Mouse (Mus musculus) neural tube, embryonic 13.5 days (tissue): ENCODE results near the gene Golim4. TPM values are rescaled to one million over a fixed set of nuclear protein-coding genes. Genes with fewer than 3 reads are reported as not detected.

ENCODE experiments used
- ATAC-seq: fragments of 200-750 bp; cut with Nextera tagmentation; 2 replicates; pipeline ENCODE4 v1.8.0; 2017; ENCODE audit warnings: low read depth, mild to moderate bottlenecking, moderate TSS enrichment, moderate library complexity
- H3K27ac ChIP-seq: fragments of 300-500 bp; sonication (generic); replicated peaks from 2 replicates; pipeline ENCODE4 v1.5.1; 2015; ENCODE audit warnings: moderate library complexity, mild to moderate bottlenecking, inconsistent platforms
- H3K27me3 ChIP-seq: fragments of 300-500 bp; sonication (generic); 2 replicates; pipeline ENCODE4 v1.6.1; 2015; ENCODE audit warnings: mild to moderate bottlenecking, inconsistent platforms
- H3K36me3 ChIP-seq: fragments of 300-500 bp; sonication (generic); 2 replicates; pipeline ENCODE4 v1.6.1; 2015; ENCODE audit warnings: mild to moderate bottlenecking, inconsistent platforms
- H3K4me1 ChIP-seq: fragments of 300-500 bp; sonication (generic); replicated peaks from 2 replicates; pipeline ENCODE4 v1.6.1; 2015; ENCODE audit warnings: inconsistent platforms
- H3K4me2 ChIP-seq: fragments of 300-500 bp; sonication (generic); 2 replicates; pipeline ENCODE4 v1.6.1; 2015; ENCODE audit warnings: inconsistent platforms, mild to moderate bottlenecking, moderate library complexity
- H3K4me3 ChIP-seq: fragments of 300-500 bp; sonication (generic); 2 replicates; pipeline ENCODE4 v1.5.1; 2015; ENCODE audit warnings: mild to moderate bottlenecking, inconsistent platforms
- H3K9ac ChIP-seq: fragments of 300-500 bp; sonication (generic); 2 replicates; pipeline ENCODE4 v1.6.1; 2015; ENCODE audit warnings: moderate library complexity, mild to moderate bottlenecking, inconsistent platforms
- H3K9me3 ChIP-seq: fragments of 300-500 bp; sonication (generic); 2 replicates; pipeline ENCODE4 v1.6.1; 2016; ENCODE audit warnings: inconsistent platforms
- WGBS: fragments of 180-500 bp; shearing (Covaris S2); methylation state at CpG from one replicate; pipeline ENCODE4 v1.1.7; 2015; 5-methylcytosine and 5-hydroxymethylcytosine counted together
- polyA plus RNA-seq: library from polyadenylated mRNA; unstranded; fragments of >200 nt; fragmentation: Nextera tagmentation; extraction: Ambion mirVana; gene quantifications from 2 replicates; pipeline ENCODE4 v1.2.1, GENCODE M21; 2015

Gene Golim4
- polyA plus RNA-seq, 1 experiment from 2014 or later: 37.6 TPM

DNA sequence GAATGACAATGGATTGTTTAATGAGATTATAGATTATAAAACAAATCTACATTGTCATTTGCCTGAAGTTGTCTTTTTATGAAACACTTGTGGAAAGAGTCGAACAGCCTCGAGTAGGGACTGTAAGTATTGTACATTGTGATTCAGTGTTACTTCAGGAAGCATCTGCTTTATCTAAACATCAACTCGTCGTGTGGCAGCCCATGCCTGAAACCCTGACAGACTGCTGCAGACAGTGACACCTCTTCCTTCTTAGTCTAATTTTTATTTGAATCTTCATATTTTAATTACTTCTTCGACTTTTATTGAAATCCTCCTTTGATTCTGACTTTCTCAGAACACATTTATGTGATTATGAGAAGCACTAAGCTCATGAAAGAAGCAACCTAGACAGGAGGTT is 7.4 kb downstream of the Golim4 start:
- no peak overlapping the region for H3K4me3 ChIP-seq
- no peak overlapping the region for H3K27ac ChIP-seq
- WGBS: 85% methylated on average over 5 of the region's 5 CpGs
- H3K9ac ChIP-seq: no peak overlapping the region
- no peak for ATAC-seq
- H3K36me3 ChIP-seq: 0 out of 2 replicates have a peak, but pooled peaks cover 2% of the 10 kb centered on the region
- peaks cover 41% of the 10 kb centered on the region for H3K4me1 ChIP-seq
- H3K4me2 ChIP-seq: no peak overlapping the region
- no peaks in the 10 kb centered on the region for H3K9me3 ChIP-seq
- H3K27me3 ChIP-seq: no peaks in the 10 kb centered on the region

DNA sequence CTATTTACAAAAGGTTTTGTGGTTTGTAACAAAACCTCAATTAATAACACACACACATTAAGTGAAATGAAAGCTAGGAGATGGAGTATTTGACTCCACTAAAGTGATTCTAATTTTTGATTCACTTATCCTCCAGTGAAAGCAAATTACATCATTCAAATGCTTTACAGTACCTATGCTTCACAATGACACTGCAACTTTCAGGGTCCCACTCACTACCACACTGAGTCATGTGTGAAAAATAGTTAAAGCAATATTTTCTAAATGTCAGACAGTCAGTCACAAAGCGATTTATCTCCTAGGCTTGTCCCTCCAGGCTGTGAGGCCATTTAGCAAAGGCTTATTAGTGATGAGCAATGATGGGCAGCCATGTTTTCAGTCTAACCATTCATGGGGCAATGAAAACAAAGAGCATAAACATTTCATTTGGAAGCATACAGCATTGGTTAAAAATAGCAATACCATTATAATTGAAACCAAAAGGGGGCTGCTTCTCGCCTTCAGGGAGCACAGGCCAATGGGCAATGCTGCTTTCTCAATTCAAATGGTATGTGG is 8.1 kb downstream of the Golim4 start:
- Histone ChIP-seq H3K27ac (no peak overlapping the region), H3K4me3 (no peak overlapping the region)
- ATAC-seq: no peak

DNA sequence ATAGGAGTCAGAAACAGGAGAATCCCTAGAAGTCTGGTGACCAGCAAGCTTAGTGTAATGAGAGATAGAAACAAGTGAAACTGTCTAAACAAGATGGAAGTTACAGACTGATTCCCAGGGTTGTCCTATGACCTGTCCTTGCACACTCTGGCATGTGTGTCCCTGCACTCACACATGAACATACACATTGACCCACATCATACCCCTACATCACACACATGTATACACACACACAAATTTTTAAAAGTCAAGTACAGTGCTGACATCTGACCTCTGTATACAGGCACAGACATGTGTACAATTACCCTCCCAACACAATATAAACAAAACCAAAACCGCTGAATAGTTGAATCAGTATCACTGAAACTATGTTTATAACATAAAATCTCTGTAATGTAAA is 8.7 kb downstream of the Golim4 start:
- no peak overlapping the region for H3K4me2 ChIP-seq
- no peaks in the 10 kb centered on the region for H3K9me3 ChIP-seq
- ATAC-seq: no peak
- H3K4me3 ChIP-seq: no peak overlapping the region
- 91% methylated on average over 1 of the region's 1 CpGs for WGBS
- no peaks in the 10 kb centered on the region for H3K27me3 ChIP-seq
- no peak overlapping the region for H3K9ac ChIP-seq
- 0 out of 2 replicates have a peak, but pooled peaks cover 2% of the 10 kb centered on the region for H3K36me3 ChIP-seq
- H3K4me1 ChIP-seq: peaks cover 30% of the 10 kb centered on the region
- no peak overlapping the region for H3K27ac ChIP-seq

More for the DNA sequence above, 8.1 kb downstream of the Golim4 start:
- Histone ChIP-seq H3K27me3 (no peaks in the 10 kb centered on the region), H3K4me1 (peaks cover 34% of the 10 kb centered on the region), H3K36me3 (0 out of 2 replicates have a peak, but pooled peaks cover 2% of the 10 kb centered on the region), H3K4me2 (no peak overlapping the region), H3K9me3 (no peaks in the 10 kb centered on the region), H3K9ac (no peak overlapping the region)
- 62% methylated on average over 2 of the region's 2 CpGs for WGBS

DNA sequence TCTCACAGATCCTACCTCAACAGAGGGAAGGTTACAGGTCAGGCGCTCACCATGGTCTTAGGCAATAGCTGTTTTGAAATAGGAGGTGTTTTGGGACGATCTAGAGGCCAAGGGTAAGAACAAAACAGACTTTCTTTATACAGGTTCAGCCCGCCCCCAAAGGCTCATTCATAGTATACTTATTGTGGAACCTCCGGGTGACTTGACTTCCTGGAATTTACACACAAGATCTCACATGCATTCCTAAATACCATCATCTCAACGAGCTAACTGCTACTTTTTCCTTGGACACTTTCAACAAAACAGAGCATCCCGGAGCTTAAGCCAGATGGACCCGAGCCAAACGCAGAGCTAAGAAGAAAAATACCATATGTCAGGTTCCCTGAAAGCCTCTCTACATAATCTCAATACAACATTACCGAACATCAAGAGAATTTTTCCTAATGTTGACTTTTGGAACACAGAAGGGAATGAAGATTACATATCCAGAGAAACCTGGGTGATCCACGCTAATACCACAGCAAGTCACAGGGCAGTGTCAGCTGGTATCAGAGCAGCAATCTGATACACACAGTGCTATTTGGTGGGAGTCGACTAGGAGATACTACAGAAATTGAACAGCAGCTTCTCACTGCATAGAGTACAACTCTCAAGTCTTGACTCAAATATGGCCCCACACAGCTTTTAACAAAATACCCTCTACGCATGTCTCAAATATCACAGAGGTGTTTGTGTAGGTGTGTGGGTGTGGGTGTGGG is 14.3 kb downstream of the Golim4 start:
- WGBS: 71% methylated on average over 12 of the region's 12 CpGs

DNA sequence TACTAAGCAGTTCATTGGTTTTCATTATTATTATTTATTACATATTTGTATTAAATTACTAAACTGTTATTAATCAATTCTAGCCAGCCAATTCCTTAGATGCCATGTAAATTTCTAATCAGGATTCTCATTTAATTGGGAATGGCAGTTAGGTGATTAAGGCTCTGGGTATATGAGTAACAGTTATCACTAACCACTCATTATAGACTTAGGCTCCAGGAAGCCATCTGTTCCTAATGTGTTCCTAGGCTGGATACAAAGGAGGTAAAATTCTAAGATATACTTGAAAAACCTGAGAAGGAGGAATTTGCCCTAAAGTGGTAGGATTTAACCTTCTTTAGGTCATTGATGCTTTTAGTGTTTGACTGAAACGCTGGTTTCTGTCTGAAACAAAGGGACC is 14.9 kb downstream of the Golim4 start:
- no peaks in the 10 kb centered on the region for H3K27me3 ChIP-seq
- no peak overlapping the region for H3K27ac ChIP-seq
- H3K9ac ChIP-seq: no peak overlapping the region
- H3K4me3 ChIP-seq: no peak overlapping the region
- no peak for ATAC-seq
- H3K4me2 ChIP-seq: no peak overlapping the region
- H3K9me3 ChIP-seq: no peaks in the 10 kb centered on the region
- H3K4me1 ChIP-seq: peaks cover 13% of the 10 kb centered on the region
- H3K36me3 ChIP-seq: 0 out of 2 replicates have a peak, but pooled peaks cover 2% of the 10 kb centered on the region
- 60% methylated on average over 1 of the region's 1 CpGs for WGBS

More for the DNA sequence above, 14.3 kb downstream of the Golim4 start:
- Histone ChIP-seq H3K9ac (no peak overlapping the region), H3K36me3 (0 out of 2 replicates have a peak, but pooled peaks cover 2% of the 10 kb centered on the region), H3K9me3 (no peaks in the 10 kb centered on the region), H3K4me1 (peaks cover 13% of the 10 kb centered on the region), H3K4me2 (no peak overlapping the region), H3K27ac (no peak overlapping the region; the same call in 1 of the 2 replicates), H3K4me3 (no peak overlapping the region), H3K27me3 (no peaks in the 10 kb centered on the region)
- ATAC-seq: no peak; the same call in 1 of the 2 replicates

DNA sequence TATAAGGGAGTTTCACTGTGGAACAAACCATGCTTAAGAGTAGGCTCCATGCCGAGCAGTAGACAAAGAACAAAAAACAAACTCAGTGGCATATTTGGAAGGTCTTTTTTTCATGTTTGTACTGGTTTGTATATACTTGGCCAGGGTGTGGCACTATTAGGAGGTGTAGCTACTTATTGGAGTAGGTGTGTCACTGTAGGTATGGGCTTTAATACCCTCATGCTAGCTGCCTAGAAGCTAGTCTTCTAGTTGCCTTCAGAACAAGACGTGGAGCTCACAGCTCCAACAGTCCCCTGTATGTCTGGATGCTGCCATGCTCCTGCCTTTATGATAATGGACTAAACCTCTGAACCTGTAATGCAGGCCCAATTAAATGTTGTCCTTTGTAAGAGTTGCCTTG is 20.6 kb downstream of the Golim4 start:
- WGBS: 92% methylated on average over 2 of the region's 2 CpGs
- H3K4me1 ChIP-seq: no peaks in the 10 kb centered on the region
- no peak for ATAC-seq
- H3K9me3 ChIP-seq: peaks cover 7% of the 10 kb centered on the region; the same call in 1 of the 2 replicates
- no peak overlapping the region for H3K27ac ChIP-seq
- H3K9ac ChIP-seq: no peak overlapping the region
- no peak overlapping the region for H3K4me2 ChIP-seq
- no peak overlapping the region for H3K4me3 ChIP-seq
- H3K27me3 ChIP-seq: no peaks in the 10 kb centered on the region
- H3K36me3 ChIP-seq: no peaks in the 10 kb centered on the region

DNA sequence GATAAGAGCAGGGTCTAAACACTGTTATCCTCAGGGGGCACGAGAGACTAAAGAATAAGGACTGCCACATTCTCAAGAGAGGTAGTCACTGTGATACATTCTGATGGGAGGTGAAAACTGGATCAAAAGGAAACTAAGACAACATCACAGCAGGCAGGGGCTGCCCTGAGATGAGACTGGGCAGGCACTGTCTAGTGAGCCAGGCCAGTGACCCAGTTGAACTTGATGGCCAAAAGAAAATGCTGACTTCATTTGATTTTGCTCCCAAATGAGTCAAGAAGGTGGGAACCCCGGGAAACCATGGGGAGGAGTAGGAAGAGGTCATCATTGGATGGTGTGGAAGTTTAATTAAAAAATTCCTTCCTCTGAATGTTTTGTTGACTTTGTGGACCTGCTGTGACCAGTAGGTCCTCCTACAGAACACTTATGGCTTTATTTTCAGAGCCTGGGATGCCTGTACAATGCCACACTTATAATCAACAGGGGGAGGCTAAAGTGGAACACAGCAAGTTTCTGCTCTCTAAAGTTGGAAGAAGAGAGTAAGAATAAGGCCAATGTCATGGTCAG is 26.0 kb downstream of the Golim4 start:
- no peak for ATAC-seq
- Histone ChIP-seq H3K4me1 (peaks cover 8% of the 10 kb centered on the region; the same call in 1 of the 2 replicates), H3K27me3 (no peaks in the 10 kb centered on the region), H3K9me3 (peaks cover 7% of the 10 kb centered on the region; the same call in 1 of the 2 replicates), H3K36me3 (no peaks in the 10 kb centered on the region), H3K4me3 (no peak overlapping the region), H3K9ac (no peak overlapping the region), H3K27ac (no peak overlapping the region), H3K4me2 (no peak overlapping the region)
- WGBS: 87% methylated on average over 2 of the region's 2 CpGs

DNA sequence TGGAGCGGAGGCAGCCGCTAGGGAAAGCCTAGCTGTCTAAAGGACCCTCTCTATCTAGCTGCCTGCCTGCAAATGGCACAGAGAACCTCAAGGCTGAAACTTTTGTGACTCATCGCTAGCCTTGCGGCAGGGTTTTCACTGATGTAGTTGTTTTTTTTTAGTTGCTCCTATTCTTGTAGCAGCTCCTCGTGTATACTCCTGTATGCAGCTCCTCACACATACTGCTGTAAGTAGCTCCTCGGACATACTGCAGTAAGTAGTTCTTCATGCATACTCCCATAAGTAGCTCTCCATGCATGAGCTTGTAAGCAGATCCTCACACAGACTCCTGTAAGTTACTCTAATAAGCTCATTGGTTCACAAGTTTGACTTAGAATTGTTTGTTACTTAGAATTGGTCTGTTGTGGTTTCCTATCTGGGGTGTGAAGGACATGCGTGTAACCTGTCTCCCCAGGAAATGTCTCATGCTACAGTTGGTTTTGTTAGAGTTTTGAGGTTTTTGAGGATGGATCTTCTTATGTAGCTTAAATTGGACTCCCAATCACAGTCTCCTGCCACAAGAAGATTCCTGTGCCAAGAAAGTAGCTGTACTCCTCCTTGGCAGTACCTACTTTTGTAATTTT is 26.7 kb downstream of the Golim4 start:
- WGBS: 94% methylated on average over 7 of the region's 7 CpGs
- ATAC-seq: no peak
- Histone ChIP-seq H3K36me3 (no peaks in the 10 kb centered on the region), H3K4me2 (no peak overlapping the region), H3K9ac (no peak overlapping the region), H3K4me1 (peaks cover 12% of the 10 kb centered on the region; the same call in 1 of the 2 replicates), H3K9me3 (peaks cover 7% of the 10 kb centered on the region; the same call in 1 of the 2 replicates), H3K4me3 (no peak overlapping the region), H3K27ac (no peak overlapping the region), H3K27me3 (no peaks in the 10 kb centered on the region)

DNA sequence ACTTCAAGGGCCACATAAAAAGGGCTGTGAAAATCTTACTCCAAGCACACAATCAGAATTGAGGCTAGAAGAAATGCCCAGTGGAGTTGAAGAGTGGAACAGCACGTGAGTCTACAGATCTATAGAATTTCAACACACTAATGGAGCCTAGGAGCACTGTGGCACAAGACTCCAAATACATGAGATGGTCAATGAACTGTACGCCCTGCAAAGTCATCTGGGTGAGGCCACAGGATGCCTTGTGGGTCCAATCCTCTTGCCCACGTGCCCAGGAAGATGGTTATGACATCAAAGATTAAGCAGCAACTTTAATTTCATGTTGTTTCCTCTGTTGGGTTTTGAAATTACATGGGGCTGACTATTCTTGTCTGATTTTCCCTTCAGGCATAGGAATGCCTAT is 30.4 kb downstream of the Golim4 start:
- H3K4me1 ChIP-seq: peaks cover 18% of the 10 kb centered on the region
- 69% methylated on average over 3 of the region's 3 CpGs for WGBS
- no peaks in the 10 kb centered on the region for H3K27me3 ChIP-seq
- H3K9me3 ChIP-seq: no peaks in the 10 kb centered on the region
- H3K27ac ChIP-seq: no peak overlapping the region
- no peak overlapping the region for H3K4me2 ChIP-seq
- H3K9ac ChIP-seq: no peak overlapping the region
- H3K36me3 ChIP-seq: no peaks in the 10 kb centered on the region
- no peak for ATAC-seq
- no peak overlapping the region for H3K4me3 ChIP-seq

DNA sequence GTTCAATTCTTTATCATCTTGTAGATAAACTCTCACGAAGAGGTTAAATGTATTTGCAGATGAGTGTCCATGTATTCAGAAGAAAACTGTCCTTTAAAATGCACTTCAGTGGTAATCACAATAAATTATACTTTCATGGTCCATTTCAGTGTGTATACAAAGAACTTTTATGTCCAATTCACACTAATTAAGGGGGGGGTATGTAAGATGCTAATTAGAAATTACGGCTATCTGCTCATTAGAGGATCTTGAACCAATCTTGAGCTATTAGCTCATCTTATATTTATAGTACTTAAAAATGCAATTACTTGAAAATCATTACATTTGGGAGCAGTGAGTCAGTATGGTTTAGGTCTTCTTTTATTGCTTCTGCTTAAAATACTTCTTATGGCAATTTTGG is 31.6 kb downstream of the Golim4 start:
- H3K9ac ChIP-seq: no peak overlapping the region
- WGBS: 36% methylated on average over 2 of the region's 2 CpGs
- no peaks in the 10 kb centered on the region for H3K36me3 ChIP-seq
- H3K9me3 ChIP-seq: no peaks in the 10 kb centered on the region
- ATAC-seq: no peak
- H3K27ac ChIP-seq: no peak overlapping the region
- no peak overlapping the region for H3K4me2 ChIP-seq
- no peaks in the 10 kb centered on the region for H3K27me3 ChIP-seq
- H3K4me3 ChIP-seq: no peak overlapping the region
- peaks cover 18% of the 10 kb centered on the region for H3K4me1 ChIP-seq

DNA sequence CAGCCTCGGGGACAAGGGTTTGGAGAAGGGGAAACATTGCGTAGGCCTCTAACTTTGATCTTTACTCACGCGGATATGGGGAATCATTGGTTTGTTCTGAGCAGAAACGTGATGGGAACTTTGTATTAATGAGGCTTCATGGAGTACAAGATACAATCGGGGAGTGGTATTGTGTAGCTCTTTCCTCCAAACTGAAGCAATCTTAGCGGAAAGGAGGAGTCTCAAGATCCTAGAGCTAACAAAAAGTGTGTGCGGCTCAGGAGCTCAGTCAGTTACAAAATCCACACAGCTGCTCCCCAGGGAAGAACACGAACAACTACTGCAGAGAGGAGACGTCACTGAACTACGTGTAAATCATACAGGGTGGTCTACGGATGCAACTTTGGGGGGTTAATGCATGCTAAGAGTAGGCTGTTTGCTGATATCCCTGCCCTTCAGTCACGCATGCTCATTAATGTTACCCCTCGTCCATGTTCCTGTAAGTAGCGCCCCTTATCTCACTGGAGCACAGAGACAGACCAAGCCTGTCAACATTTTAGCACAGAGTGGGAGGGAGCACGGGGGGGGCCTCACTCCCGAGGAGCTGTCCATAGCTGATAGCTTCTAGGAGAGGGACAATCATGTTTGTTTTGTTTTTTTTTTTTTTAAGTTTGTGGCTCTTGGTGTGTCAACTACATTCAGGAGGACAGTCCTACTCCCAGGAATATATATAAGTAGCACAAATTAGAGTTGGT is 38.8 kb downstream of the Golim4 start:
- Histone ChIP-seq H3K9ac (no peak overlapping the region), H3K27ac (no peak overlapping the region), H3K4me1 (peaks cover 4% of the 10 kb centered on the region; the same call in 1 of the 2 replicates), H3K27me3 (no peaks in the 10 kb centered on the region), H3K4me2 (no peak overlapping the region), H3K9me3 (no peaks in the 10 kb centered on the region), H3K36me3 (no peaks in the 10 kb centered on the region), H3K4me3 (no peak overlapping the region)
- WGBS: 85% methylated on average over 17 of the region's 17 CpGs
- ATAC-seq: no peak
